Mouse (Mus musculus): ENCODE data around the gene Pex7. TPM values are rescaled to one million over a fixed set of nuclear protein-coding genes. Genes with fewer than 3 reads are reported as not detected.
A peak's percentile ranks its signal among the peaks of the same experiment; 100 is the strongest.

Gene Pex7
- polyA plus RNA-seq, 1 experiment from 2014 or later, result 21.2 TPM

GRCm38 (mm10) chr10:19941914-19942313 is 34.4 kb upstream of the Pex7 start:
- Histone ChIP-seq H3K36me3 (no peaks in the 10 kb centered on the region), H3K27me3 (0 out of 2 replicates have a peak, but pooled peaks cover 3% of the 10 kb centered on the region), H3K9ac (replicated peaks) (no peak overlapping the region), H3K4me2 (no peak overlapping the region), H3K9me3 (no peaks in the 10 kb centered on the region), H3K4me3 (replicated peaks) (no peak overlapping the region), H3K4me1 (replicated peaks) (peaks cover 22% of the 10 kb centered on the region), H3K27ac (no peak overlapping the region)
- 87% methylated on average over 9 of the region's 9 CpGs for WGBS
- no peak for ATAC-seq (ENCODE audit: insufficient number of reproducible peaks, insufficient read depth, low FRiP score, low TSS enrichment, low read depth)

- Histone ChIP-seq H3K4me2 (no peak overlapping the region), H3K4me1 (replicated peaks) (peaks cover 26% of the 10 kb centered on the region), H3K36me3 (no peaks in the 10 kb centered on the region), H3K4me3 (replicated peaks) (no peak overlapping the region), H3K27me3 (0 out of 2 replicates have a peak, but pooled peaks cover 3% of the 10 kb centered on the region), H3K9me3 (no peaks in the 10 kb centered on the region), H3K27ac (no peak overlapping the region), H3K9ac (replicated peaks) (no peak overlapping the region)
- no peak for ATAC-seq (ENCODE audit: insufficient number of reproducible peaks, insufficient read depth, low FRiP score, low TSS enrichment, low read depth)
- WGBS, result 51% methylated on average over 6 of the region's 6 CpGs
Observed at GRCm38 (mm10) chr10:19941063-19941462, 33.6 kb upstream of the Pex7 start.

GRCm38 (mm10) chr10:19940626-19941025 is 33.1 kb upstream of the Pex7 start:
- Histone ChIP-seq H3K4me1 (replicated peaks) (peaks cover 26% of the 10 kb centered on the region), H3K4me2 (no peak overlapping the region), H3K9me3 (no peaks in the 10 kb centered on the region), H3K27ac (no peak overlapping the region), H3K4me3 (replicated peaks) (no peak overlapping the region), H3K27me3 (0 out of 2 replicates have a peak, but pooled peaks cover 3% of the 10 kb centered on the region), H3K9ac (replicated peaks) (no peak overlapping the region), H3K36me3 (no peaks in the 10 kb centered on the region)
- ATAC-seq (ENCODE audit: insufficient number of reproducible peaks, insufficient read depth, low FRiP score, low TSS enrichment, low read depth), result no peak
- WGBS, result 89% methylated on average over 8 of the region's 8 CpGs

GRCm38 (mm10) chr10:19940127-19940526 is 32.6 kb upstream of the Pex7 start:
- no peak for ATAC-seq (ENCODE audit: insufficient number of reproducible peaks, insufficient read depth, low FRiP score, low TSS enrichment, low read depth)

GRCm38 (mm10) chr10:19939282-19939705 is 31.8 kb upstream of the Pex7 start:
- no peak overlapping the region for H3K27ac ChIP-seq
- WGBS, result 58% methylated on average over 8 of the region's 8 CpGs
- H3K4me3 ChIP-seq (replicated peaks), result no peak overlapping the region
- no peak overlapping the region for H3K9ac ChIP-seq (replicated peaks)
- H3K4me2 ChIP-seq, result no peak overlapping the region
- H3K27me3 ChIP-seq, result peaks cover 13% of the 10 kb centered on the region
- H3K4me1 ChIP-seq (replicated peaks), result peaks cover 26% of the 10 kb centered on the region
- no peaks in the 10 kb centered on the region for H3K36me3 ChIP-seq
- no peak for ATAC-seq (ENCODE audit: insufficient number of reproducible peaks, insufficient read depth, low FRiP score, low TSS enrichment, low read depth)
- H3K9me3 ChIP-seq, result no peaks in the 10 kb centered on the region

More at GRCm38 (mm10) chr10:19940127-19940526, 32.6 kb upstream of the Pex7 start:
- H3K4me2 ChIP-seq, result no peak overlapping the region
- H3K9ac ChIP-seq (replicated peaks), result no peak overlapping the region
- peaks cover 6% of the 10 kb centered on the region; the same call in 1 of the 2 replicates for H3K27me3 ChIP-seq
- H3K9me3 ChIP-seq, result no peaks in the 10 kb centered on the region
- 93% methylated on average over 7 of the region's 7 CpGs for WGBS
- peaks cover 26% of the 10 kb centered on the region for H3K4me1 ChIP-seq (replicated peaks)
- H3K4me3 ChIP-seq (replicated peaks), result no peak overlapping the region
- no peak overlapping the region for H3K27ac ChIP-seq
- H3K36me3 ChIP-seq, result no peaks in the 10 kb centered on the region

- Histone ChIP-seq H3K27ac (no peak overlapping the region), H3K4me2 (no peak overlapping the region), H3K4me1 (replicated peaks) (peaks cover 25% of the 10 kb centered on the region), H3K36me3 (no peaks in the 10 kb centered on the region), H3K27me3 (peaks cover 13% of the 10 kb centered on the region), H3K9ac (replicated peaks) (no peak overlapping the region), H3K9me3 (no peaks in the 10 kb centered on the region), H3K4me3 (replicated peaks) (no peak overlapping the region)
- 69% methylated on average over 6 of the region's 6 CpGs for WGBS
- ATAC-seq (ENCODE audit: insufficient number of reproducible peaks, insufficient read depth, low FRiP score, low TSS enrichment, low read depth), result no peak
Observed at GRCm38 (mm10) chr10:19938738-19939137, 31.2 kb upstream of the Pex7 start.

GRCm38 (mm10) chr10:19936961-19937708 is 29.6 kb upstream of the Pex7 start:
- peaks cover 27% of the 10 kb centered on the region for H3K27me3 ChIP-seq
- peak overlapping the region; percentile 13; the same call in 1 of the 2 replicates for H3K4me2 ChIP-seq
- H3K4me1 ChIP-seq (replicated peaks), result peaks cover 28% of the 10 kb centered on the region
- WGBS, result 67% methylated on average over 9 of the region's 9 CpGs
- H3K4me3 ChIP-seq (replicated peaks), result no peak overlapping the region
- no peak for ATAC-seq (ENCODE audit: insufficient number of reproducible peaks, insufficient read depth, low FRiP score, low TSS enrichment, low read depth)
- no peaks in the 10 kb centered on the region for H3K9me3 ChIP-seq
- no peaks in the 10 kb centered on the region for H3K36me3 ChIP-seq
- no peak overlapping the region for H3K9ac ChIP-seq (replicated peaks)
- no peak overlapping the region for H3K27ac ChIP-seq

GRCm38 (mm10) chr10:19935821-19936367 is 28.4 kb upstream of the Pex7 start:
- Histone ChIP-seq H3K4me1 (replicated peaks) (peaks cover 28% of the 10 kb centered on the region), H3K4me3 (replicated peaks) (no peak overlapping the region), H3K27ac (no peak overlapping the region), H3K36me3 (no peaks in the 10 kb centered on the region), H3K9me3 (no peaks in the 10 kb centered on the region), H3K9ac (replicated peaks) (no peak overlapping the region), H3K27me3 (peaks cover 28% of the 10 kb centered on the region), H3K4me2 (peak overlapping the region; percentile 95)
- no peak for ATAC-seq (ENCODE audit: insufficient number of reproducible peaks, insufficient read depth, low FRiP score, low TSS enrichment, low read depth)
- 49% methylated on average over 4 of the region's 4 CpGs for WGBS

GRCm38 (mm10) chr10:19935295-19935623 is 27.8 kb upstream of the Pex7 start:
- 0 out of 2 replicates have a peak overlapping the region, but pooled peaks have one; percentile 27 for H3K9ac ChIP-seq (replicated peaks)
- H3K9me3 ChIP-seq, result no peaks in the 10 kb centered on the region
- H3K4me1 ChIP-seq (replicated peaks), result peaks cover 28% of the 10 kb centered on the region
- H3K27me3 ChIP-seq, result peaks cover 28% of the 10 kb centered on the region
- ATAC-seq (ENCODE audit: insufficient number of reproducible peaks, insufficient read depth, low FRiP score, low TSS enrichment, low read depth), result no peak
- WGBS, result 5% methylated on average over 10 of the region's 10 CpGs
- H3K27ac ChIP-seq, result no peak overlapping the region
- H3K4me3 ChIP-seq (replicated peaks), result peak overlapping the region; percentile 72
- peak overlapping the region; percentile 95 for H3K4me2 ChIP-seq
- no peaks in the 10 kb centered on the region for H3K36me3 ChIP-seq

GRCm38 (mm10) chr10:19934384-19935294 is 27.1 kb upstream of the Pex7 start, which contains the start of gene Map3k5:
Map3k5 (plus strand) TSS chr10:19934472.
- H3K36me3 ChIP-seq, result no peaks in the 10 kb centered on the region
- peak within 1 kb of the TSS; percentile 78 for H3K9ac ChIP-seq (replicated peaks)
- ATAC-seq (ENCODE audit: insufficient number of reproducible peaks, insufficient read depth, low FRiP score, low TSS enrichment, low read depth), result peak; percentile 47
- peaks cover 28% of the 10 kb centered on the region for H3K27me3 ChIP-seq
- no peaks in the 10 kb centered on the region for H3K9me3 ChIP-seq
- H3K27ac ChIP-seq, result peak within 1 kb of the TSS; percentile 66
- peak within 1 kb of the TSS; percentile 95 for H3K4me2 ChIP-seq
- peaks cover 28% of the 10 kb centered on the region for H3K4me1 ChIP-seq (replicated peaks)
- H3K4me3 ChIP-seq (replicated peaks), result peak within 1 kb of the TSS; percentile 72
- under 1% methylated on average over 92 of the region's 95 CpGs for WGBS
